Mouse (Mus musculus) hindbrain, embryonic 10.5 days (tissue): ENCODE measurements around the gene Ccr8. TPM values are rescaled to one million over a fixed set of nuclear protein-coding genes. Genes with fewer than 3 reads are reported as not detected.

Experiments
- polyA plus RNA-seq: library from polyadenylated mRNA; unstranded; fragments of >200 nt; fragmentation: Nextera tagmentation; extraction: Ambion mirVana; gene quantifications from 2 replicates; pipeline ENCODE4 v1.2.1, GENCODE M21; 2016

Gene Ccr8
- polyA plus RNA-seq, 1 experiment from 2014 or later: not detected

Other genes starting within 250 kb of the Ccr8 start
- gene Wdr48, start 197.2 kb upstream of the Ccr8 start, polyA plus RNA-seq: 62.6 and 69.7 TPM in 2 replicates
- 27.8 and 29.6 TPM in 2 replicates for gene Gorasp1, start 154.5 kb upstream of the Ccr8 start, polyA plus RNA-seq
- 0.71 and 1.4 TPM in 2 replicates for gene Ttc21a, start 154.5 kb upstream of the Ccr8 start, polyA plus RNA-seq
- 3.5 and 4.6 TPM in 2 replicates for gene Csrnp1, start 107.5 kb upstream of the Ccr8 start, polyA plus RNA-seq
- gene Xirp1, start 68.5 kb upstream of the Ccr8 start, polyA plus RNA-seq: 0.05 and 0.44 TPM in 2 replicates
- gene Cx3cr1, start 22.2 kb upstream of the Ccr8 start, polyA plus RNA-seq: 6.3 and 8.2 TPM in 2 replicates
- gene Slc25a38, start 18.3 kb downstream of the Ccr8 start, polyA plus RNA-seq: 41.6 and 43.5 TPM in 2 replicates
- gene Rpsa, start 35.6 kb downstream of the Ccr8 start, polyA plus RNA-seq: 1,315 and 1,519 TPM in 2 replicates
- gene Mobp, start 57.6 kb downstream of the Ccr8 start, polyA plus RNA-seq: 0.22 and 0.26 TPM in 2 replicates
- 0.76 and 0.80 TPM in 2 replicates for gene Myrip, start 209.4 kb downstream of the Ccr8 start, polyA plus RNA-seq